Mouse (Mus musculus): ENCODE results near the gene Atp4a.

The Atp4a gene

DNA sequence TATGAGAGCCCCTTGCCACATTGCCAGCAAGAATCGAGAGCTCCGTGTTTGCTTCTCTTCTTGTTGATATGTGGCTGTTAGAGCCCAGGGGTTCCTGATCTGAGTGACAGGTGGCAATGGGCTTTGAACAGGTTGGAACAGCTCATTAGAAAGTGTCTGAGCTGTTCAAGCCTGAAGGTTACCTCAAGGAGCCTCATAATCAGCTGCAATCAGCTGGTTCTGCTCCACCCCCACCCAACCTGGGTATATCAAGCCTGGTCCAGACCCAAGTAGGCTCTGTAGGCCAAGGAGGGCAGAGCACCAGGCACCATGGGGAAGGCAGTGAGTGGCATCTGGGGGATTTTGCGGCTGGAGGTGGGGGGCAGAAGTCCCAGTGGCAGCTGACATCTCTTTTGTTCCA, at the start of gene Atp4a:
TSS of gene Atp4a (plus strand) at position 268 of the 400 bp plus-strand sequence.
- DNase-seq (ENCODE audit: low read depth, low spot score): no peak

DNA sequence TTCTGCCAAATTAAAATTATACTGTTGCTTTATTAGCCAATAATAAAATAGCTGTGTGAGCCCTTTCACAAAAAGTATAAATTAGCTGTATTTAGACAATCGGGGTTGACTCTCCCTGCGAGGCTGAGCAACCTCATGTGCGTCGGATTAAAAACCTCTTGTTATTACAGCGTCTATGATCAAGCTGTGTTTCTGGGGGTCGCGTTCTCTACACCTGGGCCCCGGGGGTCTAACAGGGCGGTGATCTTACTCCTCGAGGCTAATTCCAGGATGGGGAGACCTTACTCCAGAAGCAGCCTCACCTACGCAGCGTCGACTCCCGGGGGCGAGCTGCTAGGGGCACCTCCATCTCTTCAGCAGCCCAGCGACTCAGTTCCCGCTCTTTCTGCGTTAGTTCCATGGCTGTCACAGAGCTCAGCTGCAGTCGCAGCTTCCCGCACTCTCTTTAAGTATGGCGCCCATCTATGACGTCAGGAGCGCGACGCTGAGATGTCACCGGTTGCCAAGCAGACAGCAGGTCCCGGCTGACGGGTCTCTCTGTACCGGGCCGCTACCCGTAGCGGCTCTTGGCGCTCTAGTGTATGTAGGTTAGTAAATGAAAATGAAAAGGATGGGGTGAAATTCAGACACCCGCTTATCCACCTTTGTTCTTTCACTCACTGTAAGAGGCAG, 47.3 kb upstream of the Atp4a start, which contains the start of gene Haus5:
TSS of gene Haus5 (minus strand) at position 466 of the 672 bp plus-strand sequence.
- DNase-seq (ENCODE audit: low read depth, low spot score): peak; percentile 95

DNA sequence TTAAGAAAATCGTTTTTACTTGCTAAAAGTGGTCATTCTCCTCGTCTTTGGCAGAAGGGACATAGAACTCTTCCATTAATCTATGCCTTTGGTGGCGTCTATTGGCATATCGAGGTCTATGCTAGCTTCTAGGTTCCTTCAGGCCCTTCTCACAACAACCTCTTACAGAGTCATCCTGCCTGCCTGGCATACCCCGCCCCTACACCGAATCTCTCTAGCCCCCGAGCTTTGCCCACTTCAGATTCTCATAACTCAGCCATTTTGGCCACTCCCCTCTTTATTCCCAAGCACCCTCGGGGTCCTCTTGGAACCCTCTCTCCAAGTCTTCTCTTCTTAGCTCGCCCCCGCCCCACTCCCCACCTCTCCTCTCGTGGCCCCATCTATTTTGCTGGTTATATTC, 46.7 kb upstream of the Atp4a start:
- peak; percentile 27 for DNase-seq (ENCODE audit: low read depth, low spot score)

DNA sequence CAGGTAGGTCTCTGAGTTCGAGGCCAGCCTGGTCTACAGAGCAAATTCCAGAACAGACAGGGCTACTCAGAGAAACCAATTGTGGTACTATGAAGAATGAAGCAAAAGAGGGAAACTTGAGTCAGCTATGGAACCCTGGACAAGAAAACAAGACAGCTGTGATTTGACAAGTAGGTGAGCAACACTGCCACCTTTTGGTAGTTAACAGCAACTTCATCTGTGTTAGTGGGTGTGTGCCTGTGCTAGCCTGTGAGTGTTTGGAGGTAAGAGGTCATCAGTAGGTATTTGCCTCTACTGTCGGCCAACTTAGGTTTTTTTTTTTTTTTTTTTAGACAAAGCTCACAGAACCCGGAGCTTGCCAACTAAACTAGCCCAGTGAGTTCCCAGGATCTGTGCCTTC, 42.8 kb upstream of the Atp4a start:
- peak; percentile 89 for DNase-seq (ENCODE audit: low read depth, low spot score)

DNA sequence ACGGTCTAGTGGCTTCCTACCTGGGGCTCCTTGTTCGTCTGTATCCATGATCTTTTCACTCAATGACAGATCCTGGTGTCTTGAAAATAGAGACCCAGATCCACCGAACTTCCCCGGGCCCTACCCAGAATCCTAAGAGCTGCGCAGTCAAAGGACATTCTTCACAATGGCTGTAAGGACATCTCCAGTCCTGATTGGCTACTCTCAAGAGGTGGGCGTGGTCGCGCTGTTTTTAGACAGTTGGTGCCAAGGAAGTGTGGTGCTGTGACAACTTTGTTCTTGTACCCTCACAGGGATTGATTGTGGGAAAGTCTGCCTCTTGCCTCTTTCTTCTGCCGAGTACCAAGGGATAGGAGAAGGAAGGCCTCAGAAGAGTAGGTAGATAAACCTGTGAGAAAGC, 40.5 kb upstream of the Atp4a start, which contains the start of gene Pmis2:
TSS of gene Pmis2 (minus strand) at position 126 of the 400 bp plus-strand sequence.
- DNase-seq (ENCODE audit: low read depth, low spot score): peak; percentile 85

DNA sequence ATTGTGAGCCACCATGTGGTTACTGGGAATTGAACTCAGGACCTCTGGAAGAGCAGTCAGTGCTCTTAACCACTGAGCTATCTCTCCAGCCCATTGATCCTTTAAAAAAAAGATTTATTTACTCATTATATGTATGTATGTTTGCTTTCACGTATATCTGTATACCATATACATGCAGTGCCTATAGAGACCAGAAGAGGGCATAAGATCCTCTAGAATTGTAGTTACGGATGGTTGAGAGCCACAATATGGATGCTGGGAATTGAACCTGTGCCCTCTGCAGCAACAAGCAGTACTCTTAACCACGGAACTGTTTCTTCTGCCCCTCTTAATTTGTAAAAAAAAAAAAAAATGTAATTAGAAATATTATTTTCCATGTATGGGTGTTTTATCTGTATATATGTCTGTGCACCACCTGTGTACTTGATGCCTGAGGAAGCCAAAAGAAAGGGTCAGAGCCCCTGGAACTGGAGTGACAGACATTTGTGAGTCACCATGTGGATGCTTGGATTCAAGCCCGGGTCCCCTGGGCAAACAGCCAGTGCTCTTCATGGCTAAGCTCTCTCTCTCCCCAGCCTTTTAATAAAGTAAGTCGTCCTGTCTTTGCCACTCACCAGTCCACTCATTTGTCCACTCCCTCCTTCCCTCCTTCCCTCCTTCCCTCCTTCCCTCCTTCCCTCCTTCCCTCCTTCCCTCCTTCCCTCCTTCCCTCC, 33.6 kb upstream of the Atp4a start:
- DNase-seq (ENCODE audit: low read depth, low spot score): no peak

DNA sequence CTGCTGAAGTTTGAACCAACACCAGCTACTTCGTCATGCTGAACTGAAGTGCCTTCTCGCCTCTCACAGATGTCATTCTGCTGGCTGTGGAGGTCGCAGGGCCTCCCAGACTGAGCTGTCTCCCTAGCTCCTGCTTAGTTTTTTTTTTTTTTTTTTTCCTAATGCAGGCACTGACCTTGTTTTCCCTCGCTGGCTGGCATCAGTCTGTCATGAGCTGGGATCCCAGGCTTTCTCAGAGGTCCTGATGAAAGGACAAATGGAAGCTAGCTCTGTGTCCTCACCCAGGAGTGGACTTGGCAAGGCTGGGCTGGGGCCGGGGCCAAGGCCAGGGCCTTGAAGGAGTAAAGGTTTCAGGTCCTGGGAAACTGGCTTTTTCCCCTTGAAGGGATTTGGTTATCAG, 30.1 kb upstream of the Atp4a start:
- DNase-seq (ENCODE audit: low read depth, low spot score): no peak

DNA sequence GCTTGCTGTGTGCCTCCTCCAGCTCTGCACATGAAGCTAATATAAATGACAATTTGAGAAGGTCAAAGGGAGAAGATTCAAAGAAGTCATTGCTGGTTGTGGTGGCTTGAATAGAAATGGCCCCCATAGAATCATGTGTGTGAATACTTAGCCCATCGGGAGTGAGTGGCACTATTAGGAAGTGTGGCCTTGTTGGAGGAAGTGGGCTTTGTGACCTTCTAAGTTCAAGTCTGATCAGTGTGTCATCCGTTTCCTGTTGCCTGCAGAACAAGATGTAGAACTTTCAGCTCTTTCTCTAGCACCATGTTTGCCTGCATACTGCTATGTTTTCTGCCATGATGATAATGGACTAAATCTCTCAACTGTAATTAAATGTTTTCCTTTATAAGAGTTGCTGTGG, 28.6 kb upstream of the Atp4a start:
- no peak for DNase-seq (ENCODE audit: low read depth, low spot score)

DNA sequence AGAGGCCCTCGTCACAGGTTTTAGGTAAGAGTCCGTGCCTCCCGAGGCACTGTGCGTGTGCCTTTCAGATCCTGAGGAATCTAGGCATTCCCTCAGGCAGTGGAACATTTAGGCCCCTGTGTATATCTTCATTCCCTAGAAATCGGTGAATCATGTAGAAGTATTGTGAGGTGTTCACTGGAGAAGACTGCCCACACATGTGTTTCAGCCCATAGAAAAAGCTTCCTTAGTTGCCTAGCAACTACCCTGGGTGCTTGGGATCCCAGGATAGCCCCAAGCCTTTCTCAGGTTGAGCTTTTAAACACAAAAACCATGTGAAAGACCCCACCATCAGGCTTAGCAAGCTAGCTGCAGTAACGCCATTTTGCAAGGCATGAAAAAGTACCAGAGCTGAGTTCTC, 23.7 kb upstream of the Atp4a start:
- DNase-seq (ENCODE audit: low read depth, low spot score): no peak

DNA sequence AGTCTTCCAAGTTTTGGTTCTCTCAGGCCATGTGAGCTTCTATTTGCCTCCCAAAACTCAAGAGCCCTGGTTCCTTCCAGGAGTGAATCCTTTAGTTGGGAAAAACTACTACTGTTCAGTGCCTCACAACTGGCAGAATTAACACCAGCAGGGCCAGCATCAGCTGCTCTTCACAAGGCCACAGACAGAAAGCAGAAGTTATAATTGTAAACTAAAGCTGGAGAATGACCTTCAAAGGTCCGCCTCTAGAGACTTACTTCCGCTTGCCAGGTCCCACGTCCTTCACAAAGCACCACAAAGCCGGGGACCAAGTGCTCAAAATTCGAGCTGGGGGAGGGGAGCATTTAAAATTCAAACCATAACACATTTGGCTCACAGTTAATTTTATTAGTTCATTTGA, 13.9 kb upstream of the Atp4a start:
- no peak for DNase-seq (ENCODE audit: low read depth, low spot score)

DNA sequence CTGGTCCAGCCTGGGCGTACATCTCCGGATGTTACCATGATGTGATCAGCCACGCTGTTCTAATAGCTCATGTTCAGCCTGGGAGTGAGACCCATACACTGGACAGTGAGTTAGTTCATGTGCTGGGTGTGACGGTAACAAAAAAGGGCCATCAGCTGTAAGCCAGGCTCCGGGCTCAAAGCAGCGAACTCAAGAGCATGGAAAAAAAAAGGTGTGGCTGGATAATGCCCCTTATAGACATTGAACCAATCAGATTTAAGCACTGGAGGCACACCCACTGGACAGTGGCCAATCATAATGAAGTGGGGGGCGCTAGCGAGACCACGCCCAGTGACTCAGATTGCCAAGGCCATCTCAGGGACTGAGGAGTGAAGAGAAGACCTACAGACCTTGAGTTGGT, 13.4 kb upstream of the Atp4a start, which contains the start of gene 2200002J24Rik:
TSS of gene 2200002J24Rik (plus strand) at position 338 of the 400 bp plus-strand sequence.
- DNase-seq (ENCODE audit: low read depth, low spot score): peak; percentile 82

DNA sequence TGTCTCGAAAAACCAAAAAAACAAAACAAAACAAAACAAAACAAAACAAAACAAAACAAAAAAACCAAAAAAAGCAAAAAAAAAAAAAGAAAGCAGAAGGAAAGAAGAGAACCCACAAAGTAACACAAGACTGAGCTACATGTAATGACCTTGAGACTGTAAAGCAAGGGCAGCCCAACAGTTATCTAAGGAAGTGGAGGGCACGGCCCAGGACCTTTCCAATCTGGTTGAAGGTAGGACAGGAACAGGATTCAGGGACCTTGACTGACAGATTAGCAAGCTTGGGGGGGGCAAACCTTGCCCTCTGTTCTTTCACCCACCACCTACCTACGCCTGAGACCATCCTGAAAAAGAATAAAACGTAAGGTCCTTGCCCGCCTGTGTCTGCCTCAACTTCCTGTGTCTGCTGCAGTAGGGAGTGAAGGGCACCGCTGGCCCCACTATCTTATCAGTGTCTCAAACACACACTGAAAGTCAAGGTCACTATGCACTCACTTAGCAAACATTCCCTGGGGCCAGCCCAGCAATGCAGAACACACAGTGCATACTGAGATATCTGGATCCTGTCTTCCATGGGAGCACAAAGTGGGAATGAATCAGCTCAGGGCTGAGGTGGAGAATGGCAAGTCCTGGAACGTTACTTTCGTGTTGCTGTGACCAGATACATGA, 5.7 kb upstream of the Atp4a start:
- DNase-seq (ENCODE audit: low read depth, low spot score): no peak

DNA sequence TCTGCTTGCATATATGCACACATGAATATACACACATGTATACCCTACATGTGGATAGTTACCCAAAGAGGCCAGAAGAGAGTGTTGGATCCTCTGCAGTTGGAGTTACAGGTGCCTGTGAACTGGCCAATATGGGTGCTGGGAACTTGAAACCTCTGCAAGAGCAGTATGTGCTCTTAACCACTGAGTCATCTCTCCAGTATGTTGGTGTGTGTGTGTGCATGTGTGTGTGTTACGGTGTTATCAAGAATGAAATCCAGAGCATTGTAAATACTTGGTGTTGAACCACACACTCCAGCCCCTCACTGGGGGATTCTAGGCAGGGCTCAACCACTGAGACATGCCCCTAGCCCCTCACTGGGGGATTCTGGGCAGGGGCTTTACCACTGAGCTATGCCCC, 4.6 kb upstream of the Atp4a start:
- no peak for DNase-seq (ENCODE audit: low read depth, low spot score)

DNA sequence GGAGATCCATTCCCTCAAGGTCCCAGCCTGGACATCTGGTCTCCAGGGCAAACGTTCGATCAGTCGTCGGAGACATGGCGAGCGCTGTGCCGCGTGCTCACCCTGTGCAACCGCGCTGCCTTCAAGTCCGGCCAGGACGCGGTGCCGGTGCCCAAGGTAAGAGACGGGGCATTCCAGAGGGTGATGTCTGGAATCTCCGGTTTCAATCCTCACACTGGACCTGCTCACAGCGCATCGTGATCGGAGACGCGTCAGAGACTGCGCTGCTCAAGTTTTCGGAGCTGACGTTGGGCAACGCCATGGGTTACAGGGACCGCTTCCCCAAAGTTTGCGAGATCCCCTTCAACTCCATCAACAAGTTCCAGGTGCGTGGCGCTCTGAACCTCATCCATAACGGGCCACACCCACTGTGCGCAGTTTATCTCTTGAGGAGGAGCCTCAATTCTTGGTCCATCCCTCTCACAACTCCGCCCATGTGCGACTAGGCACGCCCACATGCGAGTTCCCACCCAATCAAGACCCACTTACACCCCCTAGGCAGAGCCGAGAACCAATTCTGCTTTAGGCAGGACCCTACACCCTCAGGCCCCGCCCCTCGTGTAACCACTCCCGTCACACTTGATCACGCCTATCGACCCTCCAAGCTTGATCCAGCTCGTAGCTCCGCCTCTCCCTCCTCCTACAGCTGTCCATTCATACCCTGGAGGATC, 5.2 kb downstream of the Atp4a start:
- DNase-seq (ENCODE audit: low read depth, low spot score): peak; percentile 100

DNA sequence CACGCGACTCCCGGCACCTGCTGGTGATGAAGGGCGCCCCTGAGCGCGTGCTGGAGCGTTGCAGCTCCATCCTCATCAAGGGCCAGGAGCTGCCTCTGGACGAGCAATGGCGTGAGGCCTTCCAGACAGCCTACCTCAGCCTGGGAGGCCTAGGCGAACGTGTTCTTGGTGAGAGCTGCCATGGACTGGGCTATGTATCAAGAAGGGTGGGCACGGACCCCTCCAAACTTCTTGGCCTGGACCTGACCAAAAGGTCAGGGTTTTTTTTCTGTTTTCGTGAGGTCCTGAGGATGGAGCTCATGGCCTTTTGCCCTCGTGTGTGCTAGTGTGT, 5.7 kb downstream of the Atp4a start:
- no peak for DNase-seq (ENCODE audit: low read depth, low spot score)

DNA sequence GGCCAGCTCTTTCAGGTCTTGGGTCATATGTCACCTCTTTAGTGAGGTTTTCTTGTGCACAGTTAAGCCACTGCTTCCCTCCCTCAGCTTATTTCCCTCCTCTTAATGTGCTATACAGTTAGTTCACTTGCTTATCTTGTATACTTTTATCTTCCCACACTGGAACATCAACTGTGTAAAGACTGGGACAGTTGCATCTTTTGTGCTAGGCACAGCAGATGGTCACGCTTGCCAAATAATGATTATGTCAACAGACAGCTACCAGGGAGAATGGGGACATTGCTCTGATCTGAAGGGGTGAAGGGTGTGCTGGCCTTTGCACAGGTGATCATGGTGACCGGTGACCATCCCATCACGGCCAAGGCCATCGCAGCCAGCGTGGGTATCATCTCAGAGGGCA, 7.7 kb downstream of the Atp4a start:
- no peak for DNase-seq (ENCODE audit: low read depth, low spot score)

DNA sequence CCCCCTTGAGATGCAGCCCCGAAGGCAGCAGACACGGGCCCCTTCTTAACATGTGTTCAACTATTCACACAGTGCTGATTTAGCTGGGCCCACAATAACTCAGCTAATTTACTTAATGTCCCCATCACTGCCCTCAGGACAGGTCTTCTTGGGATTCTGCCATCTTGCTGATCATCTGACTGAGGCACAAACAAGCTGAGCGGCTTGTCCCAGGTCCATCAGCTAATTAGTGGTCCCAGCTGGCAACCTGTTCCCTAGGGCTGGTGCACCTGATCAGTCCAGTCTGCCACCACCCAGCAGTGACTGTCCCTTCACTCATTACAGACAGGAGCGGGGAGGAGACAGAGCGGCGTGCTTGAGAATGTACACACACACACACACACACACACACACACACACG, 9.3 kb downstream of the Atp4a start:
- no peak for DNase-seq (ENCODE audit: low read depth, low spot score)

DNA sequence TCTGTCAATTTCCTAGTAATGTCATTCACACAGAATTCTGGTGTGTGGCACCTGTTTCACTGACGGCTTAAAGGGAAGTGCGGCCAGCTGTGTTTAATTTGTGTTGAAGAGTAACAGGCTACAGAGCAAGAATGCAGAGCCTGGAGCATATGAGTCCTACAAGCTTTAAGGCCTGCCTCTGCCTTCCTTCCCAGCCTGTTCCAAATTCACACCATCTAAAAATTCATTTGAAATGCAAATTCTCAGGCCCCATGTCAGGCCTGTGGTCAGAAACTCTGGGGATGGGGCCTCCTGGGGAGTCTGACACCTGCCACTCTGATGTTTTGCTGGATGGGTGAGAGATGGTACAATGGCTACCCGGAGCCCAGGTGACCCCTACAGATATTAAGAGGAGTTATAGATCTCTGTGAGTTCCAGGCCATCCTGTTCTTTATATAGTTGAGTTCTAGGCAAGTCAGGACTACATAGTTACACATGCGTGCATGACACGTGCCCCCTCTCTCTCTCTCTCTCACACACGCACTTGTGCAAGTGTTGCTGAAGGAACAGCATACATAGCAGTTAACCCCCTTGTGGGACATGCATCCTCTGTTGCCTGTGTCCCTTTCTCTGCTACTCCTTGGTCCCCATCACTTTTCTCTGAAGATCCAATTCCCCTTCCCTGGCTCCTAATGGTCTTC, 11.4 kb downstream of the Atp4a start:
- DNase-seq (ENCODE audit: low read depth, low spot score): no peak

DNA sequence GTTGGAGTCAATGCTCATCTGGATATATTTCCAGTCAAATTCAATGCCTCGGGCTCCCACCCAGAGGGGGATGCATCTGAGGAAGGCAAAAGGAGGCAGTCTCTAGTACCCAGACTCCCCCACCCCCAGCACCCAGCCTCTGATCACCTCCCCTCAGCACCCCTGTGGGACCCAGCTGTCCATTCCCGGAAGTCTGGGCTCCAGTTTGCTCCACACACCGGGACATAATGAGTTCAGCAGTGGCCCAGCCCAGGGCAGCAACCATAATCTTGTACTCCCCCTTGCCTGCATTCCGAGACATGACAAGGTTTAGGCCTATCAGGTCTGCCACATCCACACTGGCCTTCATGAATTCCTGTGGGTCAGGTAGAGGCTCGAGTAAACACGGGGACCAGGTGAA, 16.2 kb downstream of the Atp4a start:
- no peak for DNase-seq (ENCODE audit: low read depth, low spot score)

DNA sequence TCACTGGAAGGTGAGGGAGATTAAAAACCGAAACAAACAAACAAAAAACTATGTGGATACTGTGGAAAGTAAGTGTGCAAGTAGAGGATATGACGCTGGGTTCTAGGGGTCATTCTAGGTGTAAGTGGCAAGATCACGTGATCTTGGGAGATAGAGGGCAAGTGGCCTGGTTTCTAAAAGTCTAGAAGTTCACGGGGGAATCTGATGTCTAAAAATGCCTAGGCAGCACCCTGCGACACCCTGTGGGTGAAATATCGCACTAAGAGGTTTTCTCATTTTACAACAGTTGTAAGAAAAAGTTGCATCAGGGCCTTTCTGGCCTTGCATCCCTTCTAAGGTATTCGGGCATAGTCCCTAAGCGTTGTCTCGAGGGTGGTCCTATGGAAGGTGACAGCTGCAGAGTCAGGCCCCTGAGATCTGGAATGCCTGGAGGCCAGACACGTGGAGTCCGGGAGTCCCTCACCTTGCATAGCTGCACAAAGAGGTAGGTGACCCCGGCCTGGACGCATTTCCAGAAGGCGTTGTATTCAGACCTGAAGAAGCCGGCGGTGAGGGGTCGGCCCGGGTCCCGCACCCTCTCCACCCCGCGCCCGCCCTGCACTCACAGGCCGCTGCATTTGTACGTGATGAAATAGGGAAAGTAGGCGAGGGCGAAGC, 16.9 kb downstream of the Atp4a start:
- no peak for DNase-seq (ENCODE audit: low read depth, low spot score)
